Mouse (Mus musculus): ENCODE data around the gene Ripk1. TPM values are rescaled to one million over a fixed set of nuclear protein-coding genes. Genes with fewer than 3 reads are reported as not detected.

Ripk1 gene
- polyA plus RNA-seq, 1 experiment from 2014 or later = 8.2 TPM

- Histone ChIP-seq H3K36me3 (ENCODE audit: control insufficient read depth, insufficient read depth, low read length) (no peaks in the 10 kb centered on the region), H3K9ac (ENCODE audit: low read length) (no peak overlapping the region), H3K4me1 (ENCODE audit: control insufficient read depth, insufficient read depth, low read length) (no peaks in the 10 kb centered on the region), H3K27ac (ENCODE audit: low read depth, low read length) (no peak overlapping the region), H3K4me3 (ENCODE audit: low read depth, low read length) (no peak overlapping the region), H3K9me3 (ENCODE audit: control insufficient read depth, low read length) (no peaks in the 10 kb centered on the region), H3K4me2 (ENCODE audit: low read depth) (no peak overlapping the region), H3K27me3 (ENCODE audit: control insufficient read depth, insufficient read depth, low read length) (no peaks in the 10 kb centered on the region)
- DNase-seq (ENCODE audit: low spot score) (no peak), ATAC-seq (ENCODE audit: insufficient read depth, low FRiP score, low TSS enrichment) (no peak)
Observed at GRCm38 (mm10) chr13:33966574-33966973, 35.6 kb upstream of the Ripk1 start.

- Histone ChIP-seq H3K9me3 (ENCODE audit: control insufficient read depth, low read length) (no peaks in the 10 kb centered on the region), H3K27me3 (ENCODE audit: control insufficient read depth, insufficient read depth, low read length) (no peaks in the 10 kb centered on the region), H3K4me3 (ENCODE audit: low read depth, low read length) (no peak overlapping the region), H3K4me2 (ENCODE audit: low read depth) (no peak overlapping the region), H3K4me1 (ENCODE audit: control insufficient read depth, insufficient read depth, low read length) (no peaks in the 10 kb centered on the region), H3K9ac (ENCODE audit: low read length) (no peak overlapping the region), H3K36me3 (ENCODE audit: control insufficient read depth, insufficient read depth, low read length) (no peaks in the 10 kb centered on the region), H3K27ac (ENCODE audit: low read depth, low read length) (no peak overlapping the region)
- ATAC-seq (ENCODE audit: insufficient read depth, low FRiP score, low TSS enrichment) = no peak
- 86% methylated on average over 5 of the region's 5 CpGs for WGBS
- no peak for DNase-seq (ENCODE audit: low spot score)
Observed at GRCm38 (mm10) chr13:33989625-33990024, 12.5 kb upstream of the Ripk1 start.

GRCm38 (mm10) chr13:33995197-33995596 lies 7.0 kb upstream of the Ripk1 start:
- ATAC-seq (ENCODE audit: insufficient read depth, low FRiP score, low TSS enrichment) (no peak), DNase-seq (ENCODE audit: low spot score) (peak; percentile 65)
- H3K9me3 ChIP-seq (ENCODE audit: control insufficient read depth, low read length) = no peaks in the 10 kb centered on the region
- 11% methylated on average over 1 of the region's 1 CpGs for WGBS
- no peak overlapping the region for H3K4me3 ChIP-seq (ENCODE audit: low read depth, low read length)
- H3K4me2 ChIP-seq (ENCODE audit: low read depth) = no peak overlapping the region
- no peaks in the 10 kb centered on the region for H3K27me3 ChIP-seq (ENCODE audit: control insufficient read depth, insufficient read depth, low read length)
- no peak overlapping the region for H3K9ac ChIP-seq (ENCODE audit: low read length)
- no peaks in the 10 kb centered on the region for H3K36me3 ChIP-seq (ENCODE audit: control insufficient read depth, insufficient read depth, low read length)
- H3K4me1 ChIP-seq (ENCODE audit: control insufficient read depth, insufficient read depth, low read length) = no peaks in the 10 kb centered on the region
- H3K27ac ChIP-seq (ENCODE audit: low read depth, low read length) = no peak overlapping the region

GRCm38 (mm10) chr13:34003058-34003457 lies 895 bp downstream of the Ripk1 start:
- no peak overlapping the region for H3K27ac ChIP-seq (ENCODE audit: low read depth, low read length)

GRCm38 (mm10) chr13:34007234-34007633 lies 5.1 kb downstream of the Ripk1 start:
- H3K9me3 ChIP-seq (ENCODE audit: control insufficient read depth, low read length) = no peaks in the 10 kb centered on the region
- H3K4me1 ChIP-seq (ENCODE audit: control insufficient read depth, insufficient read depth, low read length) = no peaks in the 10 kb centered on the region
- H3K36me3 ChIP-seq (ENCODE audit: control insufficient read depth, insufficient read depth, low read length) = no peaks in the 10 kb centered on the region
- WGBS = 93% methylated on average over 2 of the region's 2 CpGs
- DNase-seq (ENCODE audit: low spot score) = no peak
- no peaks in the 10 kb centered on the region for H3K27me3 ChIP-seq (ENCODE audit: control insufficient read depth, insufficient read depth, low read length)
- H3K27ac ChIP-seq (ENCODE audit: low read depth, low read length) = no peak overlapping the region
- no peak overlapping the region for H3K4me3 ChIP-seq (ENCODE audit: low read depth, low read length)
- no peak for ATAC-seq (ENCODE audit: insufficient read depth, low FRiP score, low TSS enrichment)
- no peak overlapping the region for H3K9ac ChIP-seq (ENCODE audit: low read length)
- H3K4me2 ChIP-seq (ENCODE audit: low read depth) = no peak overlapping the region

More at GRCm38 (mm10) chr13:34003058-34003457, 895 bp downstream of the Ripk1 start:
- Histone ChIP-seq H3K36me3 (ENCODE audit: control insufficient read depth, insufficient read depth, low read length) (no peaks in the 10 kb centered on the region), H3K4me1 (ENCODE audit: control insufficient read depth, insufficient read depth, low read length) (no peaks in the 10 kb centered on the region; the same call in 1 of the 2 replicates), H3K27me3 (ENCODE audit: control insufficient read depth, insufficient read depth, low read length) (no peaks in the 10 kb centered on the region), H3K9me3 (ENCODE audit: control insufficient read depth, low read length) (no peaks in the 10 kb centered on the region), H3K4me3 (ENCODE audit: low read depth, low read length) (peak overlapping the region; percentile 94), H3K9ac (ENCODE audit: low read length) (peak overlapping the region; percentile 89), H3K4me2 (ENCODE audit: low read depth) (peak overlapping the region; percentile 64)
- DNase-seq (ENCODE audit: low spot score) = no peak
- peak; percentile 10; the same call in 1 of the 2 replicates for ATAC-seq (ENCODE audit: insufficient read depth, low FRiP score, low TSS enrichment)
- WGBS = 13% methylated on average over 5 of the region's 5 CpGs

GRCm38 (mm10) chr13:34016927-34017569 lies 14.9 kb downstream of the Ripk1 start:
- Histone ChIP-seq H3K4me2 (ENCODE audit: low read depth) (no peak overlapping the region), H3K4me3 (ENCODE audit: low read depth, low read length) (no peak overlapping the region), H3K36me3 (ENCODE audit: control insufficient read depth, insufficient read depth, low read length) (no peaks in the 10 kb centered on the region), H3K9me3 (ENCODE audit: control insufficient read depth, low read length) (no peaks in the 10 kb centered on the region), H3K9ac (ENCODE audit: low read length) (no peak overlapping the region), H3K4me1 (ENCODE audit: control insufficient read depth, insufficient read depth, low read length) (no peaks in the 10 kb centered on the region), H3K27ac (ENCODE audit: low read depth, low read length) (no peak overlapping the region), H3K27me3 (ENCODE audit: control insufficient read depth, insufficient read depth, low read length) (no peaks in the 10 kb centered on the region)
- WGBS = 94% methylated on average over 9 of the region's 9 CpGs
- DNase-seq (ENCODE audit: low spot score) (no peak), ATAC-seq (ENCODE audit: insufficient read depth, low FRiP score, low TSS enrichment) (no peak)

- Histone ChIP-seq H3K9ac (ENCODE audit: low read length) (no peak overlapping the region), H3K9me3 (ENCODE audit: control insufficient read depth, low read length) (no peaks in the 10 kb centered on the region), H3K27ac (ENCODE audit: low read depth, low read length) (no peak overlapping the region), H3K4me1 (ENCODE audit: control insufficient read depth, insufficient read depth, low read length) (no peaks in the 10 kb centered on the region), H3K36me3 (ENCODE audit: control insufficient read depth, insufficient read depth, low read length) (no peaks in the 10 kb centered on the region), H3K4me2 (ENCODE audit: low read depth) (no peak overlapping the region), H3K27me3 (ENCODE audit: control insufficient read depth, insufficient read depth, low read length) (no peaks in the 10 kb centered on the region), H3K4me3 (ENCODE audit: low read depth, low read length) (no peak overlapping the region)
- DNase-seq (ENCODE audit: low spot score) = no peak
- 86% methylated on average over 1 of the region's 1 CpGs for WGBS
- ATAC-seq (ENCODE audit: insufficient read depth, low FRiP score, low TSS enrichment) = no peak
Observed at GRCm38 (mm10) chr13:34018521-34018920, 16.4 kb downstream of the Ripk1 start.

GRCm38 (mm10) chr13:34021998-34022397 lies 19.8 kb downstream of the Ripk1 start:
- no peak for ATAC-seq (ENCODE audit: insufficient read depth, low FRiP score, low TSS enrichment)
- H3K9ac ChIP-seq (ENCODE audit: low read length) = no peak overlapping the region
- 85% methylated on average over 2 of the region's 2 CpGs for WGBS

GRCm38 (mm10) chr13:34032041-34032440 lies 29.9 kb downstream of the Ripk1 start:
- WGBS = 75% methylated on average over 2 of the region's 2 CpGs
- Histone ChIP-seq H3K4me3 (ENCODE audit: low read depth, low read length) (no peak overlapping the region), H3K27ac (ENCODE audit: low read depth, low read length) (no peak overlapping the region), H3K36me3 (ENCODE audit: control insufficient read depth, insufficient read depth, low read length) (no peaks in the 10 kb centered on the region; the same call in none of the 2 replicates), H3K4me2 (ENCODE audit: low read depth) (no peak overlapping the region), H3K9me3 (ENCODE audit: control insufficient read depth, low read length) (no peaks in the 10 kb centered on the region), H3K4me1 (ENCODE audit: control insufficient read depth, insufficient read depth, low read length) (peaks cover under 1% of the 10 kb centered on the region; the same call in 1 of the 2 replicates), H3K9ac (ENCODE audit: low read length) (no peak overlapping the region), H3K27me3 (ENCODE audit: control insufficient read depth, insufficient read depth, low read length) (no peaks in the 10 kb centered on the region)
- no peak for DNase-seq (ENCODE audit: low spot score)
- no peak for ATAC-seq (ENCODE audit: insufficient read depth, low FRiP score, low TSS enrichment)

More at GRCm38 (mm10) chr13:34021998-34022397, 19.8 kb downstream of the Ripk1 start:
- no peak for DNase-seq (ENCODE audit: low spot score)
- Histone ChIP-seq H3K27ac (ENCODE audit: low read depth, low read length) (no peak overlapping the region), H3K4me1 (ENCODE audit: control insufficient read depth, insufficient read depth, low read length) (no peaks in the 10 kb centered on the region), H3K4me3 (ENCODE audit: low read depth, low read length) (no peak overlapping the region), H3K9me3 (ENCODE audit: control insufficient read depth, low read length) (no peaks in the 10 kb centered on the region), H3K36me3 (ENCODE audit: control insufficient read depth, insufficient read depth, low read length) (no peaks in the 10 kb centered on the region), H3K27me3 (ENCODE audit: control insufficient read depth, insufficient read depth, low read length) (no peaks in the 10 kb centered on the region), H3K4me2 (ENCODE audit: low read depth) (no peak overlapping the region)
